Mouse (Mus musculus) bone marrow macrophage, adult 2 months (primary cell): ENCODE measurements at regions not wholly inside any gene's neighbourhood (a gene's known extent, or its start where the extent isn't known, plus 50 kb on each side); places are given as distances from the start of the nearest gene placed in this dataset.
"Not testable (repeated sequence)": the region's sequence is repeated elsewhere in the genome, so short reads cannot be mapped to it uniquely, and the experiment has no call there.

Experiments used
- H3K27ac ChIP-seq: 2 replicates; pipeline ENCODE4 v1.5.1; 2012; ENCODE audit warnings: low read depth, low read length; ENCODE audit not compliant: insufficient read depth
- H3K4me1 ChIP-seq: 2 replicates; pipeline ENCODE4 v1.6.1; 2012; ENCODE audit warnings: low read length; ENCODE audit not compliant: control insufficient read depth, insufficient read depth
- H3K4me3 ChIP-seq: 2 replicates; pipeline ENCODE4 v1.5.1; 2012; ENCODE audit warnings: mild to moderate bottlenecking, low read length, moderate library complexity; ENCODE audit not compliant: insufficient read depth
- CTCF ChIP-seq: IDR thresholded peaks from 2 replicates; pipeline ENCODE4 v1.5.1; 2012; ENCODE audit warnings: low read depth, mild to moderate bottlenecking, low read length, moderate library complexity
- POLR2A ChIP-seq: IDR thresholded peaks from 2 replicates; pipeline ENCODE4 v1.6.1; 2012; ENCODE audit warnings: mild to moderate bottlenecking, low read depth, low read length, borderline replicate concordance

DNA sequence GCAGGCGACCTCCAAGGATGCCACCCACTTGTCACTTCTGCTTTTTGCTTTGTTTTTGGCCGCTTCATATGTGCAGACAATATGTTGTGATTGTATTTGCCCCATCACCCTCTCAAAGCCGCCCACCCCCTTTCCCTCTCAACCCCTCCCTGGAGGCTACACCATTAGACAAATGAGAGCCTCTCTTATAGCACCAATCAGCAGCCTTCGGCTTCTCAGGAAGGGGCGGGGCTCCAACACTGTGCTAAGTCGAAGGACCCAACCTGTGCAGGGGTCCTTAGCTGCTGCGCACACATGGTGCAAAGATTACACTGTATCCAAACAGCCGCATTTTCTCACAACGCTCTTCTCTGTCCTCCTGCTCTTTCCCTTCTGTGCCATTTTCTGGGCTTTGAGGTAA lies 305.1 kb upstream of the 3110018I06Rik start:
- Histone ChIP-seq H3K27ac (no peak overlapping the region), H3K4me3 (no peak overlapping the region), H3K4me1 (no peaks in the 10 kb centered on the region)
- TF ChIP-seq POLR2A (no peak), CTCF (no peak)

DNA sequence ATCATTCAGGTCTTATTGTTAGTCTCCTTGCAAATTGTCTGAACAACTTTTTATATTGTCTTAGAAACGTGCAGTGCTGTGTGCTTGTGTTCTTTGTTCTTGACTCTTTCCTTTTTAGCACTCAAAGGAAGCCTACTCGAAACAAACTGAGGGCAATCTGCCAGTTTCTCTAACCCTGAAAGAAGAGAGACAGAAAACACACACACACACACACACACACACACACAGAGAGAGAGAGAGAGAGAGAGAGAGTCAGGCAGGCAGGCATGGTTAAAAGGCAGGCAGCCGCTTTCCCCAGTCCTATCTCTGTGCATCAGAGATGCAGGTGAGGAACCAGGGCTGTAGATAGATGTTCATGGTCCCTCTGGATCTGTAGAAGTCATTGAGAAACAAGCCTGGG lies 304.0 kb upstream of the 3110018I06Rik start:
- Histone ChIP-seq H3K27ac (no peak overlapping the region), H3K4me1 (no peaks in the 10 kb centered on the region), H3K4me3 (no peak overlapping the region)
- TF ChIP-seq CTCF (no peak), POLR2A (no peak)

DNA sequence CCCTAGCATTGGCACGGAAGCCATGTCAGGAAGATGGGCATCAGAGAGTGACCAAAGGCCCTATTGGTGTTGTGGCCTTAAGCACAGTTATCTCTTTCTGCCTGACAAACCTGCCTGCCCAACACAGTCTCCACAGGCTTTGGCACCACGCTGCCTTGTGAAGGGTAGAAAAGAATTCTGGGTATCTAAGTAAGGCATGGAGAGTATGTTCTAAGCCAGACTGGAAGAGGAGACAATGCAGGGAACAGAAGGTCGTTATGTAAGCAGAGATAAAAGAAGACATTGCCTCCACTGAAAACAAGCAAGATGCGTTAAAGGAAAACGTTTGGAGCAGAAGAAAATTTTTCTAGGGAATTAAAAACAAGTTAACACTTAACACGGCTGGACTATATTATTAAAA lies 302.1 kb upstream of the 3110018I06Rik start:
- TF ChIP-seq CTCF = no peak
- no peak for TF ChIP-seq POLR2A
- Histone ChIP-seq H3K27ac (no peak overlapping the region), H3K4me3 (no peak overlapping the region), H3K4me1 (no peaks in the 10 kb centered on the region)

DNA sequence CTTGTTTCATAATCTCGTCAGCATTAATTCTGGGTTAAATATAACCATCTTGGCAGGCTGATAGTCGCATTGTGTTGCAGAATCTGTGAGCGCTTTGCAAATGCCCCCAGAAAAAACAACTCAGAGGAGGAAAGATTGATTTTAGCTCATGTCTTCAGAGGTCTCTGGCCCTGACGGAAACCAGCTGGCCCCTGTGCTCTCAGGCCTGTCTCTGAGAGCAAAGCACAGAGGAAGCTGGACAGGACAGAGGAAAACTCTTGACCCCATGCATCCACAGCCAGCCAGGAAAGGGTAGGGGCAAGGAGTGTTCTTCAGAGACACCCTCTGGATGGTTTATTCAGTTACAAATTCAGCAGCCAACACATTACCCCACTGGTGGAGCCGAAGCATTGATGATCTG lies 300.4 kb upstream of the 3110018I06Rik start:
- H3K27ac ChIP-seq = no peak overlapping the region
- no peaks in the 10 kb centered on the region for H3K4me1 ChIP-seq
- TF ChIP-seq CTCF (no peak), POLR2A (no peak)
- no peak overlapping the region for H3K4me3 ChIP-seq

DNA sequence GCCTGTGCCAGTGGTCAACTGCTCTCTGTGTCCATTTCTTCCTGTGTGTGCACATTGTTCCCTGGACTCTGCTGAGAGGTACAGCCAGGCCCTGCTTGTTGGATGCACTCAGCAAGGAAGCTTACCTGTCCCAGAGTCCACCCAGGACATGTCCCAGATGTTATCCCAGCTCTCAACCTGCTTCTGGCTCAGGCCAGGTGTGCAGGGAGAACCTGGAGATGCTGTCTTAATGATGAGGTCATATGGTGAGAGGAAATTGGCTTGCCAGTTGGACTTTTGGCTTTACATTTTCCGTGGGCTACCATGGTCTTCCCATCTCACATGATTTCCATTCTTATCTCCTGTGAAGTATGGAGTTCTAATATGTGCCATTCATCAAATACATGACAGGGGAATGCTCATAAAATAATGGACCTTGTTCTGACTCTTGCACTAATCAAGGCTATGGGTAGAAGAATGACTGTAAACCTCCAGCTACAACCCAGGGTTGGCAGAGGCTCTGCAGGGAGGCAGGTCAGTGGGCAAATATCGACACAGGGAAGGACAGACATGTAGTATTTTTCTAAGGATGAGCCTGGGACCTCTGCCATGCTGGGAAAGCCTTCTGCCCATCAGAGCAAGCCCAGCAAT lies 289.9 kb upstream of the 3110018I06Rik start:
- Histone ChIP-seq H3K27ac (no peak overlapping the region), H3K4me3 (no peak overlapping the region), H3K4me1 (no peaks in the 10 kb centered on the region)
- TF ChIP-seq CTCF (no peak), POLR2A (no peak)

DNA sequence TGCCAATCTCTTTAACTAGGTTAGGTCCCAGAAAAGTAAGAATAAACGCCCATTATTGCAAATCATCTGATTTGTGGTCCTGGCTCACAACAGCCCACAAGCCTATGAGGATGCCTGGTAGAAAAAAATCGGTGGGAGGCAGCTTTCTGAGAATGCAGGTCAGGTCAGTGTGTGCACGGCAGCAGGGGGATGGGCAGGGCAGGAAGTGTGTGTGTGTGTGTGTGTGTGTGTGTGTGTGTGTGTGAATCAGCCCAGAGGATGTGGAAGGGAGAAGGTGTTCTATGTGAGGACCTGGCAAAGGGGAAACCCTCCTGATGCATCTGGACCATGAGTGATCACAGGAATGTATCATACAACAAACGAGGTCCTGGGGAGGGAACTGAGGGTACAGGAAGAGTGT lies 287.5 kb upstream of the 3110018I06Rik start:
- Histone ChIP-seq H3K27ac (no peak overlapping the region), H3K4me1 (no peaks in the 10 kb centered on the region), H3K4me3 (no peak overlapping the region)
- TF ChIP-seq CTCF (no peak), POLR2A (no peak)

DNA sequence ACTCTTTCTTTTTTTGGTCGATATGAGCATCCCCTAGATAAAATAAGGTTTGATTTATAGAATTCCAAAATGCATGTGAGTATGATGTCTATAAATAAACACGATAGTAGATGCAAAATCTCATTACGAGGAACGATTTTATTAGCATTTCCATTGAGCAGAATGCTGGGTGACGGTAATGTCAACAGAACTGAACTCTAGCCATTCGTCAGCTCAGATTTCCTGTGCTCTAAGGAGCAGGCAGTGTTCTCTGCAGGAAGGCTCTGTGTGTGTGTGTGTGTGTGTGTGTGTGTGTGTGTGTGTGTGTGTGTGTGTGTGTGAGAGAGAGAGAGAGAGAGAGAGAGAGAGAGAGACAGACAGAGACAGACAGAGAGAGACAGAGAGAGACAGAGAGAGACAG lies 279.6 kb upstream of the 3110018I06Rik start:
- H3K4me1 ChIP-seq, H3K4me3 ChIP-seq, H3K27ac ChIP-seq: not testable (repeated sequence)

DNA sequence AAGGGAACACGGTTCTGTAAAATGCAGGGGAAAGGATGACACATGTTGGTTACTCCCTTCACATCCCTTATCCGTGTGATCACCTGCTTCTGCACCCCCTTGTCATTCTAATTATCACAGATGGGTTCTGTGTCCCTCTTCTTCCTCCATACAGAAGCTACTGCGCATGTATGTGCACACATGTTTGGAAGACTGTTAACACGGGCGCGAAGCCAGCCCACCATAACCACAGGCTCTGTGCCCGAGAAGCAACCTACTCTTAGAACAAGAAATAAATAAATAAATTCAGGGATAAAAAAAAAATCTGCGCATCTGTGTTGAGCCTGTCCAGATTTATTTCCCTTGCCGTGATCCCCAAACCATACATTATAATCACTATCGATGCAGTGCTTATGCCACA lies 275.6 kb upstream of the 3110018I06Rik start:
- Histone ChIP-seq H3K4me3 (no peak overlapping the region), H3K27ac (no peak overlapping the region), H3K4me1 (no peaks in the 10 kb centered on the region)
- TF ChIP-seq POLR2A (no peak), CTCF (no peak)

DNA sequence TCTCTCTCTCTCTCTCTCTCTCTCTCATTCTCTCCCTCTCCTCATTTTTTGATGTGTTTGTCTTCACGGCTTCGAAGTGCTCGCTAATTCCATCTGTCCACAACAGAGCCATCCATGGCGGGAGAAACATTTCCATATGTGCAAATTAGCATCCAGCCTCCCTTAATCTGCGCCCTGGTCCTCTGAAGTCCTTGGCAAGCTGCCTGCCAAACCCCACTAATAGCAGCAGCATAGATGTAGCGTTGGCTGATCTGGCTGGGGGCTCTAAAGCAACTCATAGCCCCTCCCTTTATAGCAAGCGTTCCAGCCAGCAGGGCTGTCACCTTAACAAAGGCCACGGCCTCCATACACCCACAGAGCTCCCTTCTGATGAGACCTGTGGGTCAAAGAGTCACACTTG lies 272.3 kb upstream of the 3110018I06Rik start:
- TF ChIP-seq CTCF = no peak
- TF ChIP-seq POLR2A = no peak
- Histone ChIP-seq H3K4me1 (no peaks in the 10 kb centered on the region), H3K4me3 (no peak overlapping the region), H3K27ac (no peak overlapping the region)

DNA sequence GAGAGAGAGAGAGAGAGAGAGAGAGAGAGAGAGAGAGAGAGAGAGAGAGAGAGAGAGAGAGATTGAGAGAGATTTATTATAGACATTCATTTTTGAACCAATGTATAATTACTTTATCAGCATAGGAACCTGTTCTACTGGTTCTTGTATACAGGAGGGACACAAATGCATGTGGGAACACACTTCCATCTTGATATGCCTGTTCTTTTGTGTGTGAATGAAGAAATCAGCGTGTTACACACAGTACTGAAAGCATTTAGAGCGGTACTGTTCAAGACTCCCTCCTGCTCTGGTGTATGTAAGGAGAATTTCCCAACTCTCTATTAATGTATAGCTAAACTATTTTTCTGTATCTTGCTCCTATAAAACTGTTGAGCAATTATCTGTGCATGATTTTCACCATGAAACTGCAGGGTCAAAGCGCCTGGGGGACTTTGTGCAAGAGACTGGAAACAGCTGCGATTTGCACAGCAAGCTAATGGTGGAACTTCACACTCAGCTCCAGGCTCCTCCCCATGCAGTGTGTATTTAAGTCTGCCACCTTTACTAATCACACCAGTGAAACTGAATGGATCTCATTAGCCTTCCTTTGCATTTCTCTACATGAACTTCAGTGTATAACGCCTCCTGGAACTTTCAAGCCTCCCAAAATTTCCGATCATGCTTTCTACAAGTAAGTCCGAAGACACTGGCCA lies 267.0 kb upstream of the 3110018I06Rik start:
- no peaks in the 10 kb centered on the region for H3K4me1 ChIP-seq
- TF ChIP-seq POLR2A (no peak), CTCF (no peak)
- H3K4me3 ChIP-seq = no peak overlapping the region
- no peak overlapping the region for H3K27ac ChIP-seq
